Mouse (Mus musculus) testis, postnatal 14 days (tissue): ENCODE data around the gene Pigb.

ENCODE experiments used
- DNase-seq: peaks from one replicate; pipeline ENCODE4 v3.0.0; 2021; ENCODE audit warnings: low spot score

Pigb gene

GRCm38 (mm10) chr9:73045711-73046110 is 5.5 kb upstream of the Pigb start:
- DNase-seq = no peak

- no peak for DNase-seq
Measured at GRCm38 (mm10) chr9:73045204-73045603, 5.0 kb upstream of the Pigb start.

GRCm38 (mm10) chr9:73044146-73045079 is 4.2 kb upstream of the Pigb start, which contains the start of gene Rab27a:
Gene Rab27a (plus strand): TSS chr9:73044854.
- peak; percentile 63 for DNase-seq

DNA sequence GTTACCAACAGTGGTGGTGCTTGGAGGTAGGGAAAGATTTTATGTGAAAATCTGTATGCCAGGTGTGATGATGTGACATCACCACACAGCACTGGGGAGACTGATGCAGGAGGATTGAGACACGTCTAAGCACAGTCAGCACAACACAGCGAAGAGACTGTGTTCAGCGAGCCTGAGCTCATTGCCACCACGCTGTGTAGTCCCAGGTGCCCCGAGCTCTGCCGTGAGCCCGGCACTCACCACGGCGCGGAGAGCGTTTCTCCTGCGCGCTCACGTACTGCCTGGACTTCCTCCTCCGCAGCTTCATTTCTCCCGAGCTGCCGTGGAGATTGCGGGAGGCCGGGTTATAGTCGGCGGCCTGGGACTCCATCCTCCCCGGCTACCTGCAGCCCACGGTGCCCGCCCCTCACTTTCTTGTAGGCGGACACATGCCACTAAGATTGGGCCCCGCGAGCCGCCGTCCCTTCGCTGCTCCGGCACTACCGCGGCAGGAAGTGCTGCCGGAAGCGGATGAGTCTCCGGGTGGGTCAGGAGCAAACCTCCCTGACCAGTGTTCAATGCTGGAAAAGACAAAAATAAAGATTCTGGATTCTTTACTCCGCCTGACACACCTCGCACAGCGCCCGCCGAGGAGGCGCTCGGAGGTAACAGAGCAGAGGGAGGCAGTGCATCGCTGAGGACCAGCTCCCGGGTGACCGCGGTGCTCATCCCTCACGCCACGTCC is 794 bp downstream of the Pigb start:
- peak; percentile 92 for DNase-seq

GRCm38 (mm10) chr9:73033406-73033805 is 6.8 kb downstream of the Pigb start:
- no peak for DNase-seq

DNA sequence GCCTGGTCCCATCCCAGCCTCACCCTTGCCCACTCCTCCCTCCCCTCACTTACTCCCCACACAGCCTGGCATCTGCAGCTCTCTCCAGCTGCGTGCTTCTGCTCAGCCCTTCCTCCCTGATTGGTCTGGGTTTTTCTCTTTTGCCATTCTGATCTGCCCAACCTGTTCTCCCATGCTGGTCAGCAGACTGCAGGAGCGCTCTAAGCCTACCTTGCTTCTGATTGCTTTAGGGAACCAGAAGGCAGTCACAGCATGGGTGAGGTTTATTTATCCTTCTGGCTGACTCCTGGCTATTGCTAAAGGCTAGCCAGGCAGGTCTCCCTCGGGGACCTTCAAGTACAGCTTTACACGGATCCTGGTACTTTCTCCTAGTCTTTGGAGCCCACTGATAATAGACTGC is 8.8 kb downstream of the Pigb start:
- no peak for DNase-seq

GRCm38 (mm10) chr9:73030443-73030842 is 9.7 kb downstream of the Pigb start:
- DNase-seq = no peak

DNA sequence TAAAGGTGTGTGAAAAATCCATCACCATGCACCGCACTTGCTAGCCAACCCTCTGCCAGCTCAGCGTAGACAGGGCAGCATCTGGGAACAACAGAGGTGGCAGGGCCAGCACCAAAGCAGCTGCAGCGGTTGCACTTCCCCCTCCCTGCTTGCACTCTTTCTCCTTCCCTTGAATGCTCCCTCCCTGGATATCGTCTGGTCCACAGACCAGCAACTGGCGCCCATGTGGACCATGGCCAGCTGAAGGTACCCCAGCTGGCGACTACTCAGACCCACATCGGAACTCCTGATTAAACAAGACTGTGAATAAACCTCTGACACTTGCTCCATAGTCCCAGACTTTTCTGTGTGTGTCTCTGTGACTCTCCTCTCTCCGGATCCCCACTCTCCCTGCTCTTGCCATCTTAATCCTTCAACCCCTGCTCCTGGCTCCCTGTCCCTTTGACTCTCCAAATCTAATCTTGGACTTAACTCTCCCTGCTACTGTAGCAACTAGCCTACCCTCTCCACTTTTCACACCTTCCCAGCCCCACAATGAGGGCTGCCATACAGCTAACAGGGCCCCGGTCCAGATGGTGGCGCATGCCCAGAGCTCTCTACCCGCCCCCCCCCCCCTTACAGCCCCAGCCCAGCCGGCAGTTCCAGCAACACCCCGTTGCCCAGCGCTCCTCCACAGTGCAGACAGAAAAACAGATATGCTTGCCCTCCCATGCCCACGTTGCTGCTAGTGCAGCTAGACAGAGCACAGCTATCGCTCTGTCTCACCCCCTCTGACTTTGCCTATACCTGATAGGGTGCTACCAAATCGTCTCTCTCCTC is 14.2 kb downstream of the Pigb start:
- DNase-seq = peak; percentile 24

DNA sequence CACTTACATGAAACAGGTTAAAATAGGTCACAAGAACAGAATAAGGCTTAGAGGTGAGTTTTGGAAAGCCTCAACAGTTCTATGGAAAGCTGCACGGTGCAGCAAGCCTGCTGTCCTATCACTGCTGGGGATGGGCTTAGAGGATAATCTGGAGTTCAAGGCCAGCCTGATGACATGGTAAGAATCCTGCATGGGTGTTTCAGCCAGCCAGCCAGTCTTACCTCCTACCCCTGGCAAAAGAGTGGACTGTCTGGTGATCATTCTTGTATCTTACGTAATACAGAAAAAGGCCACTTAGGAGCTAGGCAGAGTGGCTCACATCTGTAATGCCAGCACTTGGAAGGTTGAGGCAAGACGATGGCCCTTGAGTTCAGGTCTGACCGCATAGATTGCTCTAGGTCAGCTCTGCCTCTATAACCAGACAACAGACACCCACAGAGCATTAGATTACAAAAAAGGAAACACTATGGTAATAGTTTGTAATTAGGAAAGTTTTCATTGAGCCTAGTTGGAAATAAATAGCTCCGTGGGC is 19.5 kb downstream of the Pigb start:
- DNase-seq = no peak

DNA sequence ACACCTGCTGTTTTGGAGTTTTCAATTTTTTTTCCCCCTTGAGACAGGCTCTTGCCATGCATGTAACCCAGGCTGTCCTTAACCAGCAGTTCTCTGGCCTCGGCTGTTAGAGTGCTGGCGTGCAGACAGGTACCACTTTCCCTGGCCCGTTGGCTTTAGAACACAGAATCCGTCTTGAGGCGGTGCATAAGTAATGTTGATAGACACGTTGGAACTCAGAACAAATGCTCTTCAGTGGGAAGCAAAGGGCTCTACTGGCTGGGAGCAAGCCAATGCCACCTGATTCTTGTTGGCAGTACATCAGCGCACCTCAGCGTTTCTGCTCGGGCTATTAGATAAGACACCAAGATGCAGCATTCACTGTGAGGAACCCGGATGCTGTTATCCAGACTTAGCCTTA is 20.3 kb downstream of the Pigb start:
- no peak for DNase-seq

- DNase-seq = no peak
Measured at GRCm38 (mm10) chr9:73014724-73015123, 25.5 kb downstream of the Pigb start.

DNA sequence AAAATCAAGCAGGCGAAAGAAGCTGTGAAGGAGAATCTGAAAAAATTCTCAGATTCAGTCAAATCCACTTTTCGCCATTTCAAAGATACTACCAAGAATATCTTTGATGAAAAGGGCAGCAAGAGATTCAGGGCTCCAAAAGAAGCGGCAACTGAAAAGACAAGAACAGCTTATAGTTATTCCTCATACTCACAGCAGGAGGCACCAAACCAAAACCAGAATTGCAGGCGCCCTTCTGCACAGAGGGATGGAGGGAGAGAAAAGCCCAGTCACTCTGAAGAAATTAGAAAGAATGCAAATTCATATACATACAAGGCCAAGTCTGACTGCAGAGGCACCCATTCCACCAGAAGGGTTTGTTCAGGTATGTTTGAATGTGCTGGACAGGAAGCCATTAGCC is 27.5 kb downstream of the Pigb start:
- DNase-seq = no peak

GRCm38 (mm10) chr9:73008384-73008783 is 31.8 kb downstream of the Pigb start:
- DNase-seq = no peak

DNA sequence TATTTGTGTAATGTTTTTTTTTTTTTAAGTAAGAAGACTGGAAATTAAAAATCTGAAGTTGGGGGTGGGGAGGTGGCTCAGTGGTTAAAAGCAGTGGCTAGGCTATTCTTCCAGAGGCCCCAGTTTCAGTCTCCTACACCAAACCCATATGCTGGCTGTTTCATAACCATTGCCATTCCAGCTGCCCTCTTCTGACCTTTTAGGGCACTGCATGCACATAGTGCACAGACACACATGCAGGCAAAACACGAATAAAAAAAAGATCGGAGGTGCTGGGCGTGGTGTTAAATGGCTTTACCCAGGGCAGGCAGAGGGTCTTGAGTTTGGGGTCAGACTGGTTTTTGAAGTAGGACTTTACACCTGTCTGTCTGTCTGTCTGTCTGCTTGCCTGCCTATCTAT is 34.0 kb downstream of the Pigb start:
- DNase-seq = no peak

DNA sequence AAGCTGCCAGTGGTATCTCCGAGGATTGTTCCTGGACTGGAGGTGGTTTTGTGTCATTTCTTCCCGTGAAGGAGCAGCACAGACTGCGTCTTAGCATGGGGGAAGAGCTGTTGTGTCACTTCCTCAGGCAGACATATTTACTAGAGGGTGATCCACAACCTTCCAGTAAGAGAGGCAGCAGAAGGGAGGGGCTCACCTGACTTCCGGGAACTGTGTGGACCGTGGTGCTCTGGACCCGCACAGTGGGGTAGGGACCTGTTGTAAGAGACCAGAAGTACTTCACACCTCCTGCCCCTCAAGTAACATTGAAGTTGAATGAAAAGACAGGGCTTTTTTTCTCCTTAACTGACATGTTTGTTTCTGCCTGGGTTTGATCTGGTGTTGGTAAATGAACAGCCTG is 35.1 kb downstream of the Pigb start:
- no peak for DNase-seq

GRCm38 (mm10) chr9:73004076-73004475 is 36.1 kb downstream of the Pigb start:
- DNase-seq = no peak

- DNase-seq = no peak
Measured at GRCm38 (mm10) chr9:73002177-73002576, 38.0 kb downstream of the Pigb start.

DNA sequence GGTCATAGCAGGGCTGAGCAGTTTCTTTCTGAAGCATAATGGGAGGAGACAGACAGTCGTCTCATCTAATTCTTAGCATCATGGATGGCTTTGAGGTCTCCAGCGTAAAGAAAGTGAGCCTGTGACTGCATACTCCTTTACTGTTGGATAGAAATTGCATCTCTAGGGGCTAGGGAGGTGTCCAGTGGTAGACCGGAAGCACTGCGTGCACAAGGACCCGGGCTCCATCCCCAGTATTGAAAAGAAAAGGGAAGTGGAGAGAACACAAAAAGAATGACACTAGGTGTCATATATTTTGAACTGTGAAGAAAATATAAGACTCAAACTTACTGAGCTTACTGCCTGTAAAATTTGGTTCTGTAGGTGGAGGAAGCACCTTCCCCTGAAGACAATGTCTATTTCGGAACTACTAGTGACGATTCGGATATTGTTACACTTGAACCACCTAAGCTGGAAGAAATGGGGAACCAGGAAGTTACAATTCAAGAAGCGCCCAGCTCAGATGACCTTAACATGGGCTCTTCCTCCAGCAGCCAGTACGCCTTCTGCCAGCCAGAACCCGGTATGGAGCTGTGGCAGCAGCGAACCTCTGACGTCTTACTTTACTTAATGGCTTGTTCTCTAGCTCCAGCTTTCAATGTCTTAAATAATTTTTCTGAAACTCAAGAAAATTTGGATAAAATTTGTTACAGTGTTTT is 38.7 kb downstream of the Pigb start:
- no peak for DNase-seq

GRCm38 (mm10) chr9:73000487-73000886 is 39.7 kb downstream of the Pigb start:
- no peak for DNase-seq

DNA sequence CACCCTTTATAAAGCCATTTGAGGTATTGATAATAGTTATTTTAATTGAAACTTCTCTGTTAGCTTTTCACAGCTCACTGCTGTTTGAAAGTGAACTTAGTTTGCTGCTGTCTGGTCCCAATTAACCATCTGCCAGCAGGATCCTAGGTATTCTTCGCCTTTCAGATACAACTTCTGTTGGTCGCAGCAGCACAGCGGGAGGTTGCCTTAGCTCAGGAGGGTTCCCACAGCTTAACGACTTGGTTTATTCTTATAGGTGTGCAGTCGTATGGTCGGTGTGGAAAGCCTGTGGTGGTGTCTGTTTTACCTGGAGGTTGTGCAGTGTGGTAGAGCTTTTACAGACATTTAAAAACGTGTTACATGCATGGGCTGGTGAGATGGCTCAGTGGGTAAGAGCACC is 43.4 kb downstream of the Pigb start:
- DNase-seq = no peak

GRCm38 (mm10) chr9:72996167-72996566 is 44.0 kb downstream of the Pigb start:
- no peak for DNase-seq
